Mouse (Mus musculus) stomach, postnatal 0 days (tissue): ENCODE results near the gene Hspa1l.

Experiments used
- CTCF ChIP-seq: IDR thresholded peaks from 2 replicates; pipeline ENCODE4 v1.5.1; 2016; ENCODE audit warnings: antibody characterized with exemption, low read depth, mild to moderate bottlenecking, moderate library complexity
- EP300 ChIP-seq: optimal IDR thresholded peaks from 2 replicates; pipeline ENCODE3; 2016; ENCODE audit warnings: antibody characterized with exemption

- TF ChIP-seq CTCF (no peak), EP300 (no peak)
These were observed 48.2 kb upstream of the Hspa1l start for GRCm38 (mm10) chr17:34924258-34924657.
